Mouse (Mus musculus) c-Kit-positive CD71-positive TER-119-positive erythroid progenitor cells, embryonic 14.5 days (primary cell): Measurements from ENCODE around the gene 3830406C13Rik.

ENCODE experiments used
- DNase-seq: peaks from one replicate; pipeline ENCODE4 v3.0.0-alpha.2; 2013; ENCODE audit warnings: low spot score

3830406C13Rik gene

DNA sequence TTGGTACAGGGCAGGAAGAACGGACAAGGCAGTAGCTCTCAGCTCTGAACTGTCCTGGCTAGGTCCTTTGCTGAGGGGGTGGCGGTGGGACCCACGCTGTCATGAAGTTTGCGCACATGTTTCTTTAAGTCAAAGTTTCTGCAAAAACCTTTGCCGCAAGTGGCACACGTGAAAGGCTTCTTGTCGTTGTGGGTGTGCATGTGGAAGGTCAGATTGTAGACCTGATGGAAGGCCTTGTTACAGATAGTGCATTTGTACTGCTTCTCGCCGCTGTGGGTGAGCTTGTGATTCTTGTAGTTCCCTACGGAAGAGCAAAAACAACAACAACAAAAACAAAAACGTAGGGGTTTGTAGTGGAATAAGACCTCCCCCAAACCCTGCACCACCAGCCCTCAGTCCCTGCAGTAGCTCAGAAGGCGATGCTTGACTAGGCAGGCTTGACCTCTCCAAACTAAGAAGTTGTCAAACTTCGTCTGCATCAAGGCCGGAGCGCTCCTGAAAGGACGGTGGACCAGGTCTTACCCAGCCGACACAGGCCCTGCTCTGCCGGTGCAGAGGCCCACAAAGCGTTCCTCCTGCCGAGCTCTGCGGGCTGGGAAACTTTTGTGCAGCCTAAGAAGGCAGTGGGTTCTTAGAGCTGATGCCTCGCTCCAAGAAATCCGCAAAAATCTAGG is 58.6 kb downstream of the 3830406C13Rik start:
- DNase-seq = no peak

- no peak for DNase-seq
These were observed 59.5 kb downstream of the 3830406C13Rik start for GRCm38 (mm10) chr14:12343451-12343941.

GRCm38 (mm10) chr14:12344061-12344745 is 60.2 kb downstream of the 3830406C13Rik start:
- no peak for DNase-seq

DNA sequence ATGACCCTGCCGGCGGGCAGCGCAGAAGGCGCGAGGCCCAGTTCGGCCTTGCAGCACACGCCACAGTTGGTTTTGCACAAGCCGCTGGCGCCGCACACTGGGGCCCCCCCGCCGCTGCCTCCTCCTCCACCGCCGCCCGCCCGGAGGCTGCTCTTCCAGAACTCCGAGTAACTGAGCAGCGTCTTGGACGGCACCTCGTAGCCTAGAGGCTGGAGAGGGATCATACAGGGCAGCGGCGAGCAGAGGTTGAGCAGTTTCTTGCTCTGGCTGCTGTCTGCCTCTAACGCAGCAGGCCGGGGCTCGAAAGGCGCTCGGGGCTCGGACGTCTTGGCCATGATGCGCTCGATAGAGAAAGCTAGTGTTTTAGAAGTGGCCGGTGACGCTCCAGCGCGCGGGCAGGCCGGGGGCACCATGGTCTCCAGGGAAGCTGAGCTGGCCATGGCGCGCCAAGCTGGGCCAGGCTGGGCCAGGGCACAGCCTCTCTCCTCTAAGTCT is 60.8 kb downstream of the 3830406C13Rik start:
- DNase-seq = no peak

DNA sequence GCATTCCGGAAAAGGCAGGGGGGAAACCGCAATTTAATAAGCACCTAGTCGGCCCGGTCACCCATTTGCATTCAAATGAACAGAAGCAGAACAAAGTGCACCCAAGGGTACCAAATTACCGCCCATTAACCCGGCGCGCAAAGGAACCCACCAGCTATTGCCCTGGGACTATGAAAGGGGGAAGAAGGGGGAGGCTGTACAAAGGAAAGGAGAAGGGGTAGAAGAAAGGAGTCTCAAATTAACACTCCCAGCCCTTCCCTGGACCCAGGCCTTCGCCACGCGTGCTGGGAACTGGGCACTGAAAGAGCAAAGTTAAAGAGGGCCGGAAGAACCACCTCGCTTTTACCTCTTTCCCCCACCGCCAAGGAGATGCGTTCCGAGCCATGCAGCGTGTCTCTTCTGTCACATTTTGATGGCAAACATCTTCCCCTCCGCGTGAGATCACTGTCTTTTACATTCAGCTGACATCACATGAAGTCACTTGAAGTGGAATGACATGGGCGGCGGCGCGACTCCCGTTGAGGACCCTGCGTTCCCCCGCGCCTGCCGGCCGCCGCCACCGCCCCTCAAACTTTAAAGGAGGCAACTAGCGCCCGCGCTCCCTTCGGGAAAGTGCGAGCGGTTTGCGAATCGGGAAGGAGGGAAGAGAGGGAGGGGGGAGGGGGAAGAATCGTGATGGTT is 61.4 kb downstream of the 3830406C13Rik start:
- no peak for DNase-seq

DNA sequence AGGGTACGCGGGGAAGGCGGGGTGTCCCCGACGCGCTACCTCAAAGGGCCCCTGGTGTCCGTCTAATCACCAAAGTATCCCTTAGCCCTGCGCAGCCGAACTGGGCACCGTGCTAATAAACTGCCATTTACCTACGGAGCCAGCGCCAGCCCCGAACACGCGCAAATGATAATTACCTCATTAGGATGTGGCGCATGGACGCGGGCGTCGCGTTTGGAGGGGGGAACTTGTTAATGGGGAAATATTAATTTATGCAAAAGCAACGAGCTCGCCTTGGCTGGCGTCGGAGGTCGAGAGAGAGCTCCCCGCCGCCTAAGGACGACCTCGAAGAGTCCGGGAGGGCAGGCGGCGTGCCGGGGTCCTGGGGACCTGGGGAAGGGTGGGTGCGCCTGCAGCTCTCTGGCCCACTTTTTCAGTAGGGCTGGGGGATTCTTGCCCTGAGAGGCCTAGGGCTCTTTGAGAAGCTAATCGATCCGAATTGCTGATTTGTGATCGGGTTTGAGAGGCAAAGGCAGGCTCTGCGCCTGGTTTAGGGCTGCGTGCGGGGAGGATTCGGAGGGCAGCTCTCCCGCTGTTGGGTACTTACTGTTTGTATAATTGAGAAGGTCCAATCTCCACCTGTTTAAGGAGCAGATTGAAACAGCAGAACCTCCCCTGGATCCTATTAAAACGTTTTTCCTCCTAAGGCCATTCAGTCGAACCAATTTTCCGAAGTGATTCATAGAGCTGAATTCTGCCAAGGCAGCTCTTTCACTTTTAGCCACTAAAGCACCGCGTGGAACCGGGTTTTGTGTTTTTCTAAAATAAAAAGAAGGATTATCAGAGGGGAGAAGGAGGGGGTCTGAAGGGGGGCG is 62.3 kb downstream of the 3830406C13Rik start:
- no peak for DNase-seq

- DNase-seq = no peak
These were observed 63.1 kb downstream of the 3830406C13Rik start for GRCm38 (mm10) chr14:12346865-12347600.

DNA sequence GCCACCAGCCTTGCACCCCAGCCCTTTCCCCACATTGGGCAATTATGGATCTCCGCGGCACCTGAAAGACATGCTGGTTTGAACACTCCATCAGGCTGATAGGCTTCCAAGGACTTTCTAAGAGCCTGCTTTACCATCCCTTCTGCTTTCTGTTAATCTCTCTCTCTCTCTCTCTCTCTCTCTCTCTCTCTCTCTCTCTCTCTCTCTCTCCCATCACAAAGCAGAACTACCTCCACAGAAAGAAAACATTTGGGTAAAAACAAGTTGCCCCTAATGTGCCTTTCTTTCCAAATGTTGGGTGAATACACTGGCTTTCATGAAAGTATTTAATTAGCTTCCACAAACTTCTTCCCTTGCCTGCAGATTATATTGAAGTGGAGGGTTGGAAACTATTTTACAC is 64.1 kb downstream of the 3830406C13Rik start, which contains the start of gene Fezf2:
TSS of gene Fezf2 (minus strand) at position 101 of the 400 bp plus-strand sequence.
- DNase-seq = no peak

GRCm38 (mm10) chr14:12349334-12350090 is 65.5 kb downstream of the 3830406C13Rik start:
- DNase-seq = no peak

DNA sequence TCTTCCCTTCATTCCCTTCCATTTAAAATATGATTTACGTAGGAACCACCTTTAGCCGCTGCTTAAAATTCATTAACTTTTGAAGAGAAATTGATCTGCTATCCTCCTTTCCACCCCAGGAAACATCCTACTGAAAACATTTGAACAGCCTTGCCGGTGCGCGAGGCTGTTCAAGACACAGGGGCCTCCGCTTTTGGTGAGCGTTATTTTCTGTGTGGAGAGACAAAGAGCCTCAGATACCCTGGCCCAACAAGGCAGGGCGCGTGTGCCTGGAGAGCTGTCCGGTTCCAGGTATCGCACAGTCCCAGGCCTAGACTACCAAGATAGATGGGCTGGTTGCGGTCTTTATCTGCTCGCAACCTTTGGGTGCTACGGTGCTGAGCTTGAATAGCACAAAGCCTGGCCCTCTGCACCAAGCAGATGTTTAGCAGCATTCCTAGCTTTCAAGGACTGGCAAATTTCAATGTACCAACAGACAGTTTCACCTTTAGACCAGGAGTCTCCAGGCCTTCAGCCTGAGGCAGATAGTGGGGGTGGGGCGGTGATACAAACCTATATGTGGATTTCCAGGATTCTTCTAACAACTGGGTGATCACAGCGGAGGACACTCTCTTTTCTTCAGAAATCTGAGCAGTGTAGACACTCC is 66.4 kb downstream of the 3830406C13Rik start:
- no peak for DNase-seq
